Mouse (Mus musculus): ENCODE measurements around the gene Ppp2r3a. TPM values are rescaled to one million over a fixed set of nuclear protein-coding genes. Genes with fewer than 3 reads are reported as not detected.

Ppp2r3a gene
- polyA plus RNA-seq, 1 experiment = 0.67 TPM

DNA sequence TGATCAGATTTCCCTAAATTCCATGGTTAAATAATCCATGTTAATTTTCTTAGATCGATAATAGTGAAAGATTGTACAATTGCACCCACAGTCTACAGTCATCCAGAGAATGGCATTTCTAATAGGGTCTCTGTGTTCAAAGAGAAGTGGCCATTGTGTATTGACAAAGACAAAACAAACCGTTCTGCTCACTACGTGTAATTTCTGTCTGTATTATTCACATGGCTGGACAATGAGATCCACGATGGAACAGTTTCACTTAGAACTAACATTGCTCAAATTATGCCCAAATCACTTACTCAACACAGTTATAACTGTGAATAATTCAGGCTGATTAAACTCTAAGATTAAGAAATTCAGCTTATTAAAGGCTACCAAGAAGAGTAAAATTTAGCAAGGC is 35.2 kb upstream of the Ppp2r3a start:
- H3K27ac ChIP-seq (ENCODE audit: insufficient read depth, low read depth, low read length) = no peak overlapping the region
- no peak overlapping the region for H3K4me3 ChIP-seq (ENCODE audit: low read depth, low read length)
- no peaks in the 10 kb centered on the region for H3K36me3 ChIP-seq (ENCODE audit: control insufficient read depth, insufficient read depth, low read length)
- H3K4me1 ChIP-seq (ENCODE audit: control insufficient read depth, insufficient read depth, insufficient read length, low read length) = peaks cover 20% of the 10 kb centered on the region
- no peaks in the 10 kb centered on the region for H3K27me3 ChIP-seq (ENCODE audit: control insufficient read depth, insufficient read depth, low read length)
- TF ChIP-seq POLR2A (IDR thresholded peaks at IDR 0.05; ENCODE audit: low read depth, low read length) = no peak
- TF ChIP-seq CTCF (IDR thresholded peaks at IDR 0.05; ENCODE audit: extremely low read depth, insufficient read length, insufficient replicate concordance, low read depth, low read length) = no peak
- 85% methylated on average over 4 of the region's 4 CpGs for WGBS

DNA sequence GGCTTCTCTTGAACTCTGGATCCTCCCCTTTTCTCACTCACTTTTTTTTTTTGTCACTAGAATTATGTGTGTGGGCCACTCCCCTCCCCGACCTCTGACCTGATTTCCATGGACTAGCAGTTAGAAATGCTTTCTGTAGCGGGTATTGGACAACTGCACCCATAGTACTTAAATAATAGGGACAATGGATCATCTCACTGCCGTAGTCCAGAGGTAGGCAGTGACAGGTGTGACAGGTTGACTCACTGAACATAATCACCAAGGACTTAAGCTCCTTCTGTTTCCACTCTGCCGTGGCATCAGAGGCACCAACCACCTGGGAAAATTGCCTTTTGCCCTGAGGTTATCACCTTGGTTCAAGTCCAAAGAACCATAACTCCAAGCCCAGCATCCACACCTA is 32.5 kb upstream of the Ppp2r3a start:
- H3K4me3 ChIP-seq (ENCODE audit: low read depth, low read length) = no peak overlapping the region
- no peaks in the 10 kb centered on the region for H3K27me3 ChIP-seq (ENCODE audit: control insufficient read depth, insufficient read depth, low read length)
- H3K4me1 ChIP-seq (ENCODE audit: control insufficient read depth, insufficient read depth, insufficient read length, low read length) = peaks cover 13% of the 10 kb centered on the region; the same call in 1 of the 2 replicates
- WGBS = 30% methylated on average over 4 of the region's 4 CpGs
- TF ChIP-seq POLR2A (IDR thresholded peaks at IDR 0.05; ENCODE audit: low read depth, low read length) = no peak
- no peak for TF ChIP-seq CTCF (IDR thresholded peaks at IDR 0.05; ENCODE audit: extremely low read depth, insufficient read length, insufficient replicate concordance, low read depth, low read length)
- peak overlapping the region; percentile 15; the same call in 1 of the 2 replicates for H3K27ac ChIP-seq (ENCODE audit: insufficient read depth, low read depth, low read length)
- no peaks in the 10 kb centered on the region for H3K36me3 ChIP-seq (ENCODE audit: control insufficient read depth, insufficient read depth, low read length)

- WGBS = 82% methylated on average over 6 of the region's 6 CpGs
- peaks cover 12% of the 10 kb centered on the region; the same call in 1 of the 2 replicates for H3K4me1 ChIP-seq (ENCODE audit: control insufficient read depth, insufficient read depth, insufficient read length, low read length)
- TF ChIP-seq CTCF (IDR thresholded peaks at IDR 0.05; ENCODE audit: extremely low read depth, insufficient read length, insufficient replicate concordance, low read depth, low read length) = no peak
- no peak for TF ChIP-seq POLR2A (IDR thresholded peaks at IDR 0.05; ENCODE audit: low read depth, low read length)
- H3K36me3 ChIP-seq (ENCODE audit: control insufficient read depth, insufficient read depth, low read length) = no peaks in the 10 kb centered on the region
- no peak overlapping the region for H3K4me3 ChIP-seq (ENCODE audit: low read depth, low read length)
- no peaks in the 10 kb centered on the region for H3K27me3 ChIP-seq (ENCODE audit: control insufficient read depth, insufficient read depth, low read length)
- no peak overlapping the region for H3K27ac ChIP-seq (ENCODE audit: insufficient read depth, low read depth, low read length)
These were observed 31.1 kb upstream of the Ppp2r3a start for GRCm38 (mm10) chr9:101282651-101283050.

DNA sequence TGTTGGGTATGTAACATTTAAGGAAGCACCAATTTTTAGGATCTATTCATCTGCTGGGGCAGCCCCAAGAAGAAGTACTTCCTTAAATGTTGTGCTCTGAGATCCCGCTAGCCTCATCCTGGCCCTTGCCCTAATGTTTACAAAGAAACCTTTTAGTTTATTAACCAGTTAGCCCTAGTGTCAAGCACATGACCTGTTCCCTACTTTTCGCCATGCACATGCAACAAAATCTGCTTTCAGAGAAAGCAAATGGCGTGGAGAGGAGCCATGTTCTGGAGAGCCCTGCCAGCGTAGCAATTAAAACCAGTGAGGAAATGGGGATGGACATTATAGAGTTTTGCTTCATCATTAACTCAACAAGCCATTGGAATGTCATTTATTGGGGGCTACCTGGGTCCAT is 30.3 kb upstream of the Ppp2r3a start:
- no peaks in the 10 kb centered on the region for H3K36me3 ChIP-seq (ENCODE audit: control insufficient read depth, insufficient read depth, low read length)
- no peaks in the 10 kb centered on the region for H3K27me3 ChIP-seq (ENCODE audit: control insufficient read depth, insufficient read depth, low read length)
- H3K4me3 ChIP-seq (ENCODE audit: low read depth, low read length) = no peak overlapping the region
- WGBS = 81% methylated on average over 4 of the region's 4 CpGs
- TF ChIP-seq POLR2A (IDR thresholded peaks at IDR 0.05; ENCODE audit: low read depth, low read length) (no peak), CTCF (IDR thresholded peaks at IDR 0.05; ENCODE audit: extremely low read depth, insufficient read length, insufficient replicate concordance, low read depth, low read length) (no peak)
- H3K4me1 ChIP-seq (ENCODE audit: control insufficient read depth, insufficient read depth, insufficient read length, low read length) = peaks cover 12% of the 10 kb centered on the region; the same call in 1 of the 2 replicates
- no peak overlapping the region for H3K27ac ChIP-seq (ENCODE audit: insufficient read depth, low read depth, low read length)

DNA sequence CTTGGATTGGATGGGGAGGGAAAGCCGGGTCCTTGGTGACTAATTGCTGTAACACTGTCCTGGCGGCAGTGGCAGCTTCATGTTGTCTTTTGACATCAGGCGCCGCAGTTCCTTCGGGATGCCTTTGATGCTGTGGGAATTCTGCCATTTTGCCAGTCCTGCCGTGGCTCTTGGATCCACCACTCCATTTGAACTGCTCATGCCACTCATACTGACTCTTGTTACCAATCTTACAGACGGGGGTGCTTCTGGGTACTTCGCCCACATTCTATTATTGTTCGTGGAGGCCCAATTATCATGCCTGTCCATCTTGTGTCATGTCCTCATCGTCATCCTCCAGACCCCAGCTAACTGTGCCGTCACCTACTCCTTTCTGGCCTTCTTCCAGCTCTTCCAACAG is 29.7 kb upstream of the Ppp2r3a start:
- Histone ChIP-seq H3K4me3 (ENCODE audit: low read depth, low read length) (no peak overlapping the region), H3K27me3 (ENCODE audit: control insufficient read depth, insufficient read depth, low read length) (no peaks in the 10 kb centered on the region), H3K36me3 (ENCODE audit: control insufficient read depth, insufficient read depth, low read length) (no peaks in the 10 kb centered on the region), H3K4me1 (ENCODE audit: control insufficient read depth, insufficient read depth, insufficient read length, low read length) (peaks cover 12% of the 10 kb centered on the region; the same call in 1 of the 2 replicates), H3K27ac (ENCODE audit: insufficient read depth, low read depth, low read length) (no peak overlapping the region)
- no peak for TF ChIP-seq POLR2A (IDR thresholded peaks at IDR 0.05; ENCODE audit: low read depth, low read length)
- no peak for TF ChIP-seq CTCF (IDR thresholded peaks at IDR 0.05; ENCODE audit: extremely low read depth, insufficient read length, insufficient replicate concordance, low read depth, low read length)
- WGBS = 96% methylated on average over 11 of the region's 11 CpGs

DNA sequence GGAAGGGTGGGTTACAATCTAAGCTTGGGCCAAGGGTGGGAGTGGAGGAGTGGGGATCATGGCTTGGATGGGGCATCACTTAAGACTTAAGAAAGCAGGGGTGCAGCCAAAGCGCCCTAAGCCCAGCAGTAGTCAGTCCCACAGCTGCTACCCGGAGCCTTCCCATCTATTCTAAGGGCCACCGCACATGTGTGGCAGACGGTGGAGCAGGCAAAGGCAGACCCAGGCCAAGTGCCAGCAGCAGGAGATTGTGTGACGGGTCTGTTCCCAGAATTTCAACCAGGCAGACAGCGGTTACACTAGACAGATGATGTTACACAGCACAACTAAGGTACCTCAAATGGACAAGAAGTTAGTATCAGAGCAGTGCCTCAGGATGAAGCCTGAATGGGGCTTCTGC is 29.3 kb upstream of the Ppp2r3a start:
- TF ChIP-seq CTCF (IDR thresholded peaks at IDR 0.05; ENCODE audit: extremely low read depth, insufficient read length, insufficient replicate concordance, low read depth, low read length) (no peak), POLR2A (IDR thresholded peaks at IDR 0.05; ENCODE audit: low read depth, low read length) (no peak)
- Histone ChIP-seq H3K27me3 (ENCODE audit: control insufficient read depth, insufficient read depth, low read length) (no peaks in the 10 kb centered on the region), H3K36me3 (ENCODE audit: control insufficient read depth, insufficient read depth, low read length) (no peaks in the 10 kb centered on the region), H3K4me3 (ENCODE audit: low read depth, low read length) (no peak overlapping the region), H3K4me1 (ENCODE audit: control insufficient read depth, insufficient read depth, insufficient read length, low read length) (peaks cover 12% of the 10 kb centered on the region; the same call in 1 of the 2 replicates), H3K27ac (ENCODE audit: insufficient read depth, low read depth, low read length) (no peak overlapping the region)
- 96% methylated on average over 6 of the region's 6 CpGs for WGBS

DNA sequence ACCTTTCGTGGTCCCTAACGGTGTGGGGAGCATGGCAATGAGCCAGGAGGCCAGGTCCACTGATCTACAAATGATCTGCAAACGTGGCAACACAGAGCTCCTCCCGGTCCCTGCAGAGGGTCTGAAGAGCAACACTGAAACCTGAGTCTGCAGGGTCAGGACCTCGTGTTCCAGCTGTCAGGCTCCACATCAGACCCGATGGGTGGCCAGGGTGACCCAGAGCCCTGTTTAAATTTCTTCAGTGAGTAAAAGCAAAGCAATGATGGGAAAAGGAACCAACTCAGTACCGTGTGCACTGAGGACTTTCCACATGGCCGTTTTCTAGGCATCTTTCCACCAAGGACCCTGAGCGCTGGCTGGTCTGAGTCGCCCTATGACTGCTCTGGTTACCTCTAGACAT is 28.6 kb upstream of the Ppp2r3a start:
- H3K36me3 ChIP-seq (ENCODE audit: control insufficient read depth, insufficient read depth, low read length) = no peaks in the 10 kb centered on the region
- no peak overlapping the region for H3K27ac ChIP-seq (ENCODE audit: insufficient read depth, low read depth, low read length)
- TF ChIP-seq CTCF (IDR thresholded peaks at IDR 0.05; ENCODE audit: extremely low read depth, insufficient read length, insufficient replicate concordance, low read depth, low read length) = no peak
- TF ChIP-seq POLR2A (IDR thresholded peaks at IDR 0.05; ENCODE audit: low read depth, low read length) = no peak
- H3K4me1 ChIP-seq (ENCODE audit: control insufficient read depth, insufficient read depth, insufficient read length, low read length) = peaks cover 12% of the 10 kb centered on the region; the same call in 1 of the 2 replicates
- WGBS = 74% methylated on average over 10 of the region's 10 CpGs
- no peak overlapping the region for H3K4me3 ChIP-seq (ENCODE audit: low read depth, low read length)
- H3K27me3 ChIP-seq (ENCODE audit: control insufficient read depth, insufficient read depth, low read length) = no peaks in the 10 kb centered on the region
